Mouse (Mus musculus): ENCODE data around the gene Wdr24. TPM values are rescaled to one million over a fixed set of nuclear protein-coding genes. Genes with fewer than 3 reads are reported as not detected.

Gene Wdr24
- total RNA-seq, 2 experiments from 2014 or later, result 4.2 to 7.0 TPM

DNA sequence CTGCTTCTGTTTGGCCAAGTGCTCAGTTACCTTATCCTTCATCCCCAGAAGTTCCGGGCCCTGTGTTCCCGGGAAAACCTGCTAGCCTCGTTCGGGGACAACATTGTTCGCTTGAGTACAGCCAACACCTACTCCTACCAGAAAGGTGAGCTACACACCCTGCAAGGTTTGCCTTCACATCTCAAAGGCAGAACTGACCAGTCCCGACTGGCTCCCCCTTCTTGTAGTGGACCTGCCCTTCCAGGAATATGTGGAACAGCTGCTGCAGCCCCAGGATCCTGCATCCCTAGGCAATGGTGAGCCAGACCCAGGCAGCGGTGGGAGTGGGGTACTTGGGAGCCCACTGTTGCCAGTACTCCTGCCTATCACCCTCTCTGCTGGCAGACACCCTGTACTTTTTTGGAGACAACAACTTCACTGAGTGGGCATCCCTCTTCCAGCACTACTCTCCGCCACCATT is 6.2 kb downstream of the Wdr24 start:
- no peak for ATAC-seq (replicated peaks; ENCODE audit: low FRiP score, poor library complexity, severe bottlenecking)

- no peak for ATAC-seq (replicated peaks; ENCODE audit: low FRiP score, poor library complexity, severe bottlenecking)
These were observed 6.8 kb downstream of the Wdr24 start for GRCm38 (mm10) chr17:25830200-25830753.

GRCm38 (mm10) chr17:25830806-25831431 is 7.5 kb downstream of the Wdr24 start:
- ATAC-seq (replicated peaks; ENCODE audit: low FRiP score, poor library complexity, severe bottlenecking), result no peak

GRCm38 (mm10) chr17:25831451-25832281 is 8.2 kb downstream of the Wdr24 start:
- no peak for ATAC-seq (replicated peaks; ENCODE audit: low FRiP score, poor library complexity, severe bottlenecking)

DNA sequence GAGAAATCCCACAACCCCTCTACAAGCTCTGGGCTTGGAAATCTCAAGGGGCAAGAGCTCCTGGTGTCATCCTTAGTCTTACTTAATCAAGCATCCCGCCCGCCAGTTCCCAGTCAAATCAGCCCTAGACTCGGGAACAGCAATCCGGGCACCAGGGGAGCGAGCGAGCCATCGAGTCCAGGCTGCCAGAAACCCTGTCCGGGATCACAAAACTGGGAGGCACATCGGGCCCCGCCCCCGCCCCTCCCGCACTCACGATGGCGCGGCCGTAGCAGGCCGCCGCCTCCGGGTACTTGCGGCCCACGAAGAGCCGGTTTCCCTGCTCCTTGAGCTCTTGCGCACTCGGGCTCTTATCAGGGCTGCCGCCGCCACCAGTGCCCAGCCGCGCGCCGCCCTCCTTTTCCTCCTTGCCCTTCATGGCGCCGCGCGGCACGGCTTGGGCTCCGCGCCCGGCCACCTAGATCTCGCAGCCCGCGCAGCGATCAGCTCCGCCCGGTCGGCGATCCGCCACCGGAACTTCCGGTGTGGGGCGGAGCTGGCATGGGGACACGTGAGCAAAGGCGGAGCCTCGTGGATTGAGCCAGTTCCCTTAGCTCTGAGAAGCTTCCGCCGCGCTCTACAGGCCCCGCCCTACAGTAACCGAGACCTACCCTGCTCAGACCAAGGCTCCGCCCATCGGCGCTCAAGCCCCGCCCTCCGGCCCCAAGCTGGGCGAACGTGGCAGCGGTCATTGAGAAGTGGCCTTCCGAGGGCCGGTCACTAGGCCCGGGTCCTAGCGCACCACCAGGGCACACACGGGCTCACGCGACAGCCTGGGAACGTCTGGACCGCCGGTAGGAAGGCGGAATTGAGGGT is 9.2 kb downstream of the Wdr24 start:
- ATAC-seq (replicated peaks; ENCODE audit: low FRiP score, poor library complexity, severe bottlenecking), result peak; percentile 80

GRCm38 (mm10) chr17:25833291-25833663 is 9.8 kb downstream of the Wdr24 start, which contains the start of gene Stub1:
Gene Stub1, minus strand, starts transcription at chr17:25833404.
- ATAC-seq (replicated peaks; ENCODE audit: low FRiP score, poor library complexity, severe bottlenecking), result peak; percentile 54

GRCm38 (mm10) chr17:25833961-25834594 is 10.7 kb downstream of the Wdr24 start:
- ATAC-seq (replicated peaks; ENCODE audit: low FRiP score, poor library complexity, severe bottlenecking), result no peak

DNA sequence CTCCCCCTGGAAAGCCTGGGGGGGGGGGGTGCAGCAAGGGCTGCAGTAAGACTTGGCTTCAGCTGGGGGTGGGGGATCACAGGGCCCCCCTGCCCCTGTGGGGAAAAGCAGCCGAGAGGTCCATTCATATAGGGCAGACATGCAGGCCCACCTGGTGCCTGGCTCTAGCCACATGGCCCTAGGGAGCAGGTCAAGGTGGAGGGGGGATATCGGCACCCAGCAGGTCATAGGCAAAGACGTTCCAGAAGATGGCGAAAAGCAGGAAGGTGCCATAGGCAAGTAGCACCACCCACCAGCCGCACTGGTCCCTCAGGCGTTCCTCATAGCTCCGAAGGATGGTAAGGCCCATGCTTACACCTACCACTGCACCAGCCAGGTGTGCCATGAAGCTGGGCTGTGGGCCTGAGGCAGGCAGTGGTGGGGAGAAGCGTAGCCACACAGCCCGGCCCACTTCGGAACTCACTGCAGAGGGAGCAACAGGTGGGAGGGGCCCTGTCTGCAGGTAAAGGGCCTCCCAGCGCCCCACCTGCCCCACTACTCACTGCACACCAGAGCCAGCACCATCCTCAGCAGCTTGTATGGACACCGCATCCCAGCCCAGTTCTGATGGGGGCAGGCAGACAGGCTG is 11.3 kb downstream of the Wdr24 start:
- ATAC-seq (replicated peaks; ENCODE audit: low FRiP score, poor library complexity, severe bottlenecking), result no peak

- ATAC-seq (replicated peaks; ENCODE audit: low FRiP score, poor library complexity, severe bottlenecking), result no peak
These were observed 11.9 kb downstream of the Wdr24 start for GRCm38 (mm10) chr17:25835301-25835700.

- no peak for ATAC-seq (replicated peaks; ENCODE audit: low FRiP score, poor library complexity, severe bottlenecking)
These were observed 12.4 kb downstream of the Wdr24 start for GRCm38 (mm10) chr17:25835816-25836215.

- no peak for ATAC-seq (replicated peaks; ENCODE audit: low FRiP score, poor library complexity, severe bottlenecking)
These were observed 13.1 kb downstream of the Wdr24 start for GRCm38 (mm10) chr17:25836397-25837075.

DNA sequence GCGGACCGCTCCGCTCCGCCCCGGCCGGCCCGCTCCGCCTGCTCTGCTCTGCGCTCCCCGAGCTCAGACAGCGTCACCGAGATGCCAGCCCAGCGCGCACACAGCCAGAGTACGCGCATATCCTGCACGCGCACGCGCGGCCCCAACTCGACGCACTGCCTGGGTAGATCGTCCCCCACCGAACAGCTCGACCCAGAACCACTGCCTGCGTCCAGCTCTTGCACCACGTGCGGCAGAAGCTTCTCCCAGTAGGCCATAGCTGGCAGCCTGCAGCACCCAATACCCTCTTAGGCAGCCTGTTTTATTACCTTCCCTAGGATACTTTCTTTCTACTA is 13.6 kb downstream of the Wdr24 start, which contains the start of gene Rhbdl1:
Gene Rhbdl1 (minus strand): TSS at position 220 of the 335 bp plus-strand sequence.
- ATAC-seq (replicated peaks; ENCODE audit: low FRiP score, poor library complexity, severe bottlenecking), result no peak

DNA sequence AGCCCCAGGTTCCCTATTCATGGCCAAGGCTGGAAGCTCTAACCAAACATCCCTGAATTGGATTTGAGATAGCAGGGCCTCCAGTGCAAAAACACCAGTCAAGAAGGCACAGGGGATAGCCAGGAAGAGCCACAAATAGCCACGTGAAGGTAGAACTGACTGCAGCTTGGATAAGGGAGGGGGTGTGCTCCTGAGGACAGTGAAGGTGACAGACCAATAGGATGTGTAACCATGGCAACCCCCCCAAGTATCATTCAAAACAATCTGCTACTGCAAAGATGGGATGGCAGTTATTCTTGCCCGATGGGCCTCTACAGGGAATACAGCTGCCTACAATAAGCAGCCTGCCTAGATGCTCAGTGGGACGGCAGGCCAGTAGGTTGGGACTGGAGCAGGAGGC is 14.1 kb downstream of the Wdr24 start:
- ATAC-seq (replicated peaks; ENCODE audit: low FRiP score, poor library complexity, severe bottlenecking), result no peak

- no peak for ATAC-seq (replicated peaks; ENCODE audit: low FRiP score, poor library complexity, severe bottlenecking)
These were observed 15.5 kb downstream of the Wdr24 start for GRCm38 (mm10) chr17:25838904-25839303.

DNA sequence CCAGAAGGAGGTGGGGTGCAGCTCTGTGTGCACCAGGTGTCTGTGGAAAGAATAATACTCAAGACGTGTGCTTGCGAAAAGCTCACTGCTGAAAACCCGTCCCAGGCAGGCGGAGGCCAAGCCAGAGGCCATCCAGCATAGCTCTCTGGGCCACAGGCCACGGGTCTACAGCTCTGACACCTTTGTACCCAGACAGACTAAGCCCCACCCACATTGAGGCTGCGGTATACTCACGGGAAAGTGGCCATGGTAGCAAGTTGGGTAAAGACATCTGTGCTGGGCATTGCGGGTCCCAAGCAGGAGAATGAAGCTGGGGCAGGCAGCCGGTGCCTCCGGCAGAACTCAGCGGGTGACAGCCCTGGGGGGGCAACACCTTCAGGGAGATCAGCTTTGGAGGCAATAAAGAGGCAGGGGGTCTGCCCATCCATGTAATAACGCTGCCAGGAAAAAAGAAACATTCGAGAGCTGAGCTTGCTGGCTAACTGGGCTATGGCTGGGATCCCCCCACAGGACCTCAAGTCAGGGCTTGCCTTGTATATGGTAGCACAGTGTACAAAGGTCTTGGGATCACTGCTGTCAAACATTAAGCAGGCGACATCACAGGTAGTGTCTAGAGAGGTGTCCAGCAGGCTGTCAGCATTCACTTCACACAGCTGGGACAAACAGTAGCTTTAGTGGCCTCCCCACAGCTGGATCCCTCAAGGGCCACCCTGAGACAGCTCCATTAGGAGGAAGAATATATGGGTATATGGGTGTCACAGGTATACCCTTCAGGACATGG is 16.2 kb downstream of the Wdr24 start:
- ATAC-seq (replicated peaks; ENCODE audit: low FRiP score, poor library complexity, severe bottlenecking), result no peak

GRCm38 (mm10) chr17:25840519-25840918 is 17.1 kb downstream of the Wdr24 start:
- no peak for ATAC-seq (replicated peaks; ENCODE audit: low FRiP score, poor library complexity, severe bottlenecking)

- ATAC-seq (replicated peaks; ENCODE audit: low FRiP score, poor library complexity, severe bottlenecking), result no peak
These were observed 17.9 kb downstream of the Wdr24 start, which contains the start of gene Gm20683 for GRCm38 (mm10) chr17:25841117-25841880. Gene Gm20683, minus strand, starts transcription at chr17:25841763.

Measured in erythroid progenitor cell, adult 5-6 weeks (primary cell).